Mouse (Mus musculus) CH12.LX (cell line): ENCODE measurements around the gene Rbm48. TPM values are rescaled to one million over a fixed set of nuclear protein-coding genes. Genes with fewer than 3 reads are reported as not detected.
A peak's percentile ranks its signal among the peaks of the same experiment; 100 is the strongest.

ENCODE experiments used
- DNase-seq: peaks from one replicate; pipeline ENCODE4 v3.0.0-alpha.2; 2013; ENCODE audit errors: extremely low read depth
- H3K27ac ChIP-seq: 2 replicates; pipeline ENCODE4 v1.5.1; 2012; ENCODE audit warnings: low read depth, mild to moderate bottlenecking, control low read depth, moderate library complexity; ENCODE audit not compliant: insufficient read depth
- H3K27me3 ChIP-seq: replicated peaks from 2 replicates; pipeline ENCODE3; 2012; ENCODE audit warnings: inconsistent platforms
- H3K36me3 ChIP-seq, 2 experiments: replicated peaks in 1 of 2; 2 replicates each; pipeline versions ENCODE3 to v1.6.1; 2012; ENCODE audit warnings: inconsistent platforms in 1 of 2, low read length in 1 of 2, mild to moderate bottlenecking in 1 of 2, mixed read lengths in 1 of 2, moderate library complexity in 1 of 2; ENCODE audit not compliant: control insufficient read depth in 1 of 2, insufficient read depth in 1 of 2
- H3K4me1 ChIP-seq, 2 experiments: 2 replicates each; pipeline ENCODE4 v1.6.1; 2012; ENCODE audit warnings: inconsistent platforms in 1 of 2, moderate library complexity in 1 of 2; ENCODE audit not compliant: insufficient read depth in 2 of 2, control insufficient read depth in 1 of 2
- H3K4me2 ChIP-seq: 2 replicates; pipeline ENCODE4 v1.6.1; 2012; ENCODE audit warnings: low read depth, mild to moderate bottlenecking, control low read depth; ENCODE audit not compliant: poor library complexity, insufficient read depth, severe bottlenecking
- H3K4me3 ChIP-seq, 3 experiments: fragments of 150-350 bp in 1 of 3; sonication (generic) in 1 of 3; replicated peaks in 1 of 3; 2 replicates each; pipeline versions ENCODE3 to v1.5.1; 2011 to 2012; ENCODE audit warnings: low read depth in 2 of 3, low read length in 2 of 3, mild to moderate bottlenecking in 2 of 3, moderate library complexity in 2 of 3, control low read depth in 1 of 3, improper control_type of control experiment in 1 of 3, inconsistent platforms in 1 of 3, mixed read lengths in 1 of 3; ENCODE audit not compliant: poor library complexity in 1 of 3
- H3K79me2 ChIP-seq: replicated peaks from 2 replicates; pipeline ENCODE4 v1.6.1; 2012; ENCODE audit warnings: mild to moderate bottlenecking, moderate library complexity; ENCODE audit not compliant: control insufficient read depth, poor library complexity, insufficient read depth, severe bottlenecking; ENCODE audit errors: extremely low read depth
- H3K9ac ChIP-seq: 2 replicates; pipeline ENCODE4 v1.6.1; 2012; ENCODE audit warnings: low read depth, mild to moderate bottlenecking, control low read depth, moderate library complexity; ENCODE audit not compliant: insufficient read depth
- H3K9me3 ChIP-seq: replicated peaks from 2 replicates; pipeline ENCODE3; 2012; ENCODE audit warnings: low read length, inconsistent platforms, mixed read lengths
- BHLHE40 ChIP-seq: IDR thresholded peaks from 2 replicates; pipeline ENCODE4 v1.6.1; 2011; ENCODE audit warnings: mild to moderate bottlenecking, low read depth, low read length, improper control_type of control experiment
- CHD2 ChIP-seq: IDR thresholded peaks from 2 replicates; pipeline ENCODE4 v1.6.1; 2011; ENCODE audit warnings: low read length, improper control_type of control experiment
- CTCF ChIP-seq, 2 experiments: IDR thresholded peaks in 1 of 2; conservative IDR thresholded peaks in 1 of 2; 2 replicates each; pipeline ENCODE4 v1.5.1; 2011 to 2012; ENCODE audit warnings: low read depth in 2 of 2, low read length in 2 of 2, improper control_type of control experiment in 1 of 2, inconsistent platforms in 1 of 2, mild to moderate bottlenecking in 1 of 2, moderate library complexity in 1 of 2
- E2F4 ChIP-seq: IDR thresholded peaks from 2 replicates; pipeline ENCODE4 v1.6.1; 2011; ENCODE audit warnings: low read depth, low read length, improper control_type of control experiment; ENCODE audit not compliant: insufficient replicate concordance
- ELF1 ChIP-seq: IDR thresholded peaks from 2 replicates; pipeline ENCODE4 v1.6.1; 2014; ENCODE audit warnings: low read depth, mild to moderate bottlenecking, inconsistent platforms, low read length, improper control_type of control experiment
- ETS1 ChIP-seq: conservative IDR thresholded peaks from 2 replicates; pipeline ENCODE4 v1.6.1; 2012; ENCODE audit warnings: low read depth, mild to moderate bottlenecking, inconsistent platforms, low read length, improper control_type of control experiment, moderate library complexity
- GABPA ChIP-seq: IDR thresholded peaks from 2 replicates; pipeline ENCODE4 v1.6.1; 2012; ENCODE audit warnings: low read depth, low read length, improper control_type of control experiment, inconsistent platforms; ENCODE audit not compliant: insufficient replicate concordance
- HCFC1 ChIP-seq: IDR thresholded peaks from 2 replicates; pipeline ENCODE4 v1.6.1; 2012; ENCODE audit warnings: low read depth, mild to moderate bottlenecking, inconsistent platforms, low read length, improper control_type of control experiment
- IRF4 ChIP-seq: IDR thresholded peaks from 2 replicates; pipeline ENCODE4 v1.6.1; 2014; ENCODE audit warnings: low read depth, mild to moderate bottlenecking, inconsistent platforms, low read length, improper control_type of control experiment
- JUND ChIP-seq: conservative IDR thresholded peaks from 2 replicates; pipeline ENCODE4 v1.6.1; 2011; ENCODE audit warnings: low read depth, low read length, improper control_type of control experiment
- KAT2A ChIP-seq: IDR thresholded peaks from 2 replicates; pipeline ENCODE4 v1.6.1; 2012; ENCODE audit warnings: low read length, improper control_type of control experiment, inconsistent platforms; ENCODE audit not compliant: insufficient replicate concordance
- MAFK ChIP-seq: IDR thresholded peaks from 2 replicates; pipeline ENCODE4 v1.6.1; 2011; ENCODE audit warnings: low read length, improper control_type of control experiment; ENCODE audit not compliant: insufficient replicate concordance
- MAX ChIP-seq: IDR thresholded peaks from 2 replicates; pipeline ENCODE4 v1.6.1; 2011; ENCODE audit warnings: low read length, improper control_type of control experiment
- MAZ ChIP-seq: IDR thresholded peaks from 2 replicates; pipeline ENCODE4 v1.6.1; 2012; ENCODE audit warnings: low read depth, mild to moderate bottlenecking, inconsistent platforms, low read length, improper control_type of control experiment, moderate library complexity
- MEF2A ChIP-seq: IDR thresholded peaks from 2 replicates; pipeline ENCODE4 v1.6.1; 2014; ENCODE audit warnings: low read depth, mild to moderate bottlenecking, inconsistent platforms, low read length, improper control_type of control experiment, borderline replicate concordance
- MXI1 ChIP-seq: IDR thresholded peaks from 2 replicates; pipeline ENCODE4 v1.6.1; 2011; ENCODE audit warnings: mild to moderate bottlenecking, low read depth, low read length, improper control_type of control experiment
- MYC ChIP-seq: IDR thresholded peaks from 2 replicates; pipeline ENCODE4 v1.6.1; 2011; ENCODE audit warnings: low read depth, mild to moderate bottlenecking, improper control_type of control experiment, low read length
- NELFE ChIP-seq: IDR thresholded peaks from 2 replicates; pipeline ENCODE4 v1.6.1; 2011; ENCODE audit warnings: low read depth, low read length, improper control_type of control experiment
- NRF1 ChIP-seq: IDR thresholded peaks from 2 replicates; pipeline ENCODE4 v1.6.1; 2014; ENCODE audit warnings: low read depth, mild to moderate bottlenecking, inconsistent platforms, low read length, improper control_type of control experiment, moderate library complexity
- POLR2A ChIP-seq: IDR thresholded peaks from 2 replicates; pipeline ENCODE4 v1.6.1; 2011; ENCODE audit warnings: low read depth, mild to moderate bottlenecking, improper control_type of control experiment, low read length
- POLR2AphosphoS2 ChIP-seq: IDR thresholded peaks from 2 replicates; pipeline ENCODE4 v1.6.1; 2011; ENCODE audit warnings: low read depth, low read length, improper control_type of control experiment
- RAD21 ChIP-seq: IDR thresholded peaks from 2 replicates; pipeline ENCODE4 v1.6.1; 2011; ENCODE audit warnings: low read depth, mild to moderate bottlenecking, low read length, improper control_type of control experiment, moderate library complexity
- RCOR1 ChIP-seq: conservative IDR thresholded peaks from 2 replicates; pipeline ENCODE4 v1.6.1; 2012; ENCODE audit warnings: low read depth, mild to moderate bottlenecking, inconsistent platforms, low read length, improper control_type of control experiment
- SIN3A ChIP-seq: IDR thresholded peaks from 2 replicates; pipeline ENCODE4 v1.6.1; 2012; ENCODE audit warnings: low read length, improper control_type of control experiment, inconsistent platforms
- SMC3 ChIP-seq: IDR thresholded peaks from 2 replicates; pipeline ENCODE4 v1.6.1; 2011; ENCODE audit warnings: low read depth, low read length, improper control_type of control experiment
- TCF12 ChIP-seq: IDR thresholded peaks from 2 replicates; pipeline ENCODE4 v1.6.1; 2014; ENCODE audit warnings: low read depth, mild to moderate bottlenecking, inconsistent platforms, low read length, improper control_type of control experiment
- UBTF ChIP-seq: IDR thresholded peaks from 2 replicates; pipeline ENCODE4 v1.6.1; 2012; ENCODE audit warnings: low read depth, mild to moderate bottlenecking, inconsistent platforms, low read length, improper control_type of control experiment, moderate library complexity
- USF2 ChIP-seq: conservative IDR thresholded peaks from 2 replicates; pipeline ENCODE4 v1.6.1; 2011; ENCODE audit warnings: low read depth, low read length, improper control_type of control experiment
- ZC3H11A ChIP-seq: IDR thresholded peaks from 2 replicates; pipeline ENCODE4 v1.6.1; 2012; ENCODE audit warnings: low read depth, mild to moderate bottlenecking, inconsistent platforms, low read length, improper control_type of control experiment
- ZKSCAN1 ChIP-seq: IDR thresholded peaks from 2 replicates; pipeline ENCODE4 v1.6.1; 2012; ENCODE audit warnings: low read depth, inconsistent platforms, low read length, improper control_type of control experiment, borderline replicate concordance
- ZMIZ1 ChIP-seq: IDR thresholded peaks from 2 replicates; pipeline ENCODE4 v1.6.1; 2012; ENCODE audit warnings: low read depth, mild to moderate bottlenecking, inconsistent platforms, low read length, improper control_type of control experiment
- dilution Hi-C: fragments of 300-500 bp; cut with MboI; formaldehyde crosslinking; loops from 2 replicates; pipeline ENCODE4 v1.14.3; 2020; ENCODE audit warnings: low sequenced_read_pairs; ENCODE audit not compliant: extremely low pct_unique_long_range_greater_than_20kb, extremely low pct_ligation_motif_present
- in situ Hi-C: fragments of 300-500 bp; cut with MboI; formaldehyde crosslinking; loops from 3 replicates; pipeline ENCODE4 v1.14.3; 2019; ENCODE audit warnings: low sequenced_read_pairs, low pct_ligation_motif_present, low pct_unique_long_range_greater_than_20kb, mixed read lengths
- polyA plus RNA-seq: library from polyadenylated mRNA; unstranded; fragments of >175 nt; gene quantifications from 2 replicates; pipeline ENCODE4 v1.2.1, GENCODE M21; 2012; ENCODE audit warnings: low read depth; ENCODE audit not compliant: insufficient read length
- total RNA-seq, 2 experiments: library from RNA; depleted of rRNA; stranded (reverse); fragments of 300-350 nt in 1 of 2; fragments of >200 nt in 1 of 2; gene quantifications; 2 replicates each; pipeline ENCODE4 v1.2.3; 2012 to 2014

The Rbm48 gene
- total and polyA plus RNA-seq, 3 experiments: 8.7 to 15.9 (median 14.2) TPM

- H3K36me3 ChIP-seq: peaks cover 12 to 36% of the 10 kb centered on the region in 2 experiments
- peak within 1 kb of the TSS; percentile 96 to 99 (median 97) for H3K4me3 ChIP-seq
- H3K9ac ChIP-seq: peak within 1 kb of the TSS; percentile 76
- dilution Hi-C loops (no loop called here), in situ Hi-C loops (no loop called here)
- peaks cover 0 to 18% of the 10 kb centered on the region in 2 experiments; a peak in 2 of 4 replicates for H3K4me1 ChIP-seq
- no peaks in the 10 kb centered on the region for H3K9me3 ChIP-seq
- peak within 1 kb of the TSS; percentile 57 for H3K27ac ChIP-seq
- H3K79me2 ChIP-seq: peaks cover 20% of the 10 kb centered on the region
- no peaks in the 10 kb centered on the region for H3K27me3 ChIP-seq
- TF ChIP-seq E2F4 (peak; percentile 64; the same call in 1 of the 2 replicates), KAT2A (peak; percentile 83; the same call in 1 of the 2 replicates), HCFC1 (peak; percentile 91), ZC3H11A (no peak), NELFE (peak; percentile 52), USF2 (no peak), GABPA (peak; percentile 65; the same call in 1 of the 2 replicates), JUND (no peak), POLR2A (peak; percentile 61), POLR2AphosphoS2 (peak; percentile 49; the same call in 1 of the 2 replicates), ETS1 (peak; percentile 46), MEF2A (peak; percentile 76; the same call in 1 of the 2 replicates), RCOR1 (peak; percentile 84; the same call in 1 of the 2 replicates), CHD2 (peak; percentile 85), ZKSCAN1 (no peak), MXI1 (peak; percentile 94), TCF12 (peak; percentile 80; the same call in 1 of the 2 replicates), BHLHE40 (peak; percentile 39; the same call in 1 of the 2 replicates), UBTF (no peak), RAD21 (no peak; the same call in 1 of the 2 replicates), CTCF (conservative IDR thresholded peaks at IDR 0.05 in 1 of 2, IDR thresholded peaks at IDR 0.05 in 1 of 2; ENCODE audit: low read depth in 2 of 2, low read length in 2 of 2) (peak in 1 of 2 experiments; percentile 65; a peak in 2 of 4 replicates), ELF1 (peak; percentile 77), SIN3A (peak; percentile 97), ZMIZ1 (0 out of 2 replicates have a peak, but pooled peaks have one; percentile 59), MAX (peak; percentile 85), IRF4 (peak; percentile 79), MAZ (peak; percentile 69; the same call in 1 of the 2 replicates), NRF1 (peak; percentile 48; the same call in 1 of the 2 replicates), MYC (peak; percentile 40; the same call in 1 of the 2 replicates), SMC3 (no peak), MAFK (no peak)
- DNase-seq: peak; percentile 96
- H3K4me2 ChIP-seq: peak within 1 kb of the TSS; percentile 79
Observed at GRCm38 (mm10) chr5:3595693-3596398, 539 bp downstream of the Rbm48 start, which contains the start of gene Pex1. Pex1 (plus strand) TSS chr5:3596066.
